Mouse (Mus musculus) neural tube, embryonic 14.5 days (tissue): ENCODE results near the gene Rfx2. TPM values are rescaled to one million over a fixed set of nuclear protein-coding genes. Genes with fewer than 3 reads are reported as not detected.

Experiments used
- ATAC-seq: fragments of 200-750 bp; cut with Nextera tagmentation; 2 replicates; pipeline ENCODE4 v1.8.0; 2017; ENCODE audit warnings: low read depth, mild to moderate bottlenecking, moderate TSS enrichment, moderate library complexity
- H3K27ac ChIP-seq: fragments of 300-500 bp; sonication (generic); 2 replicates; pipeline ENCODE4 v1.5.1; 2014; ENCODE audit warnings: low read depth, mild to moderate bottlenecking, control low read depth, low read length, moderate library complexity, mixed read lengths
- H3K27me3 ChIP-seq: fragments of 300-500 bp; sonication (generic); 2 replicates; pipeline ENCODE4 v1.6.1; 2014; ENCODE audit warnings: low read length; ENCODE audit not compliant: control insufficient read depth, insufficient read depth
- H3K36me3 ChIP-seq: fragments of 300-500 bp; sonication (generic); 2 replicates; pipeline ENCODE4 v1.6.1; 2014; ENCODE audit warnings: low read length, mixed read lengths; ENCODE audit not compliant: control insufficient read depth, insufficient read depth
- H3K4me1 ChIP-seq: fragments of 300-500 bp; sonication (generic); 2 replicates; pipeline ENCODE4 v1.6.1; 2014; ENCODE audit warnings: low read length; ENCODE audit not compliant: control insufficient read depth, insufficient read depth
- H3K4me2 ChIP-seq: fragments of 300-500 bp; sonication (generic); 2 replicates; pipeline ENCODE4 v1.6.1; 2014; ENCODE audit warnings: mild to moderate bottlenecking, low read depth, low read length, control low read depth
- H3K4me3 ChIP-seq: fragments of 300-500 bp; sonication (generic); 2 replicates; pipeline ENCODE4 v1.5.1; 2014; ENCODE audit warnings: low read depth, low read length, control low read depth, mixed read lengths
- H3K9ac ChIP-seq: fragments of 300-500 bp; sonication (generic); replicated peaks from 2 replicates; pipeline ENCODE4 v1.6.1; 2014; ENCODE audit warnings: low read depth, mild to moderate bottlenecking, control low read depth, low read length, mixed read lengths
- H3K9me3 ChIP-seq: fragments of 300-500 bp; sonication (generic); 2 replicates; pipeline ENCODE4 v1.6.1; 2016; ENCODE audit warnings: low read length; ENCODE audit not compliant: control insufficient read depth
- WGBS: fragments of 180-500 bp; shearing (Covaris S2); extraction: QIAGEN DNeasy Blood & Tissue Kit; methylation state at CpG from one replicate; pipeline ENCODE4 v1.1.7; 2014; 5-methylcytosine and 5-hydroxymethylcytosine counted together
- polyA plus RNA-seq: library from polyadenylated mRNA; unstranded; fragments of >200 nt; fragmentation: Nextera tagmentation; extraction: Ambion mirVana; gene quantifications from 2 replicates; pipeline ENCODE4 v1.2.1, GENCODE M21; 2014

Rfx2 gene
- polyA plus RNA-seq, 1 experiment from 2014 or later: 4.6 TPM

DNA sequence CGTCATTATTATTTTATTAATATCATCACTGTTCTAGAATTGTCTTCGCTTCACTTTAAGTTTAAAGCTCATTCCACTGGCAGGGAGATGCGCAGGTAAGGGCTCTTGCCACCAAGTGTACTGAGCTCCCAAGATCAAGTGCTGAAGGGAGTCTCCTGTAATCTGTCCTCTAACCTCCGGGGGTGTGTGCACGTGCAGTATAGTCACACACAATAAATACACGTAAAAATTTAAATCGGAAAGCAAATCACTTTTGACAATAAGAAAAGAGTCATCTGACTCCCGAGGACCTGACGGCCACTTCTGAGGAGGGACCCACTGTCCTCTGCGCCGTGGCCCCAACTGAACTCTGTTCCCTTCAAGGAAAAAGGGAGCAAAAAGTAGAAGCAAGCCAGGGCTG is 1.6 kb downstream of the Rfx2 start:
- Histone ChIP-seq H3K9ac (no peak overlapping the region), H3K4me1 (0 out of 2 replicates have a peak, but pooled peaks cover 5% of the 10 kb centered on the region), H3K4me3 (peak overlapping the region; percentile 60), H3K9me3 (no peaks in the 10 kb centered on the region), H3K27ac (no peak overlapping the region), H3K36me3 (no peaks in the 10 kb centered on the region), H3K27me3 (no peaks in the 10 kb centered on the region), H3K4me2 (peak overlapping the region; percentile 71)
- ATAC-seq: no peak
- WGBS: 27% methylated on average over 11 of the region's 11 CpGs

DNA sequence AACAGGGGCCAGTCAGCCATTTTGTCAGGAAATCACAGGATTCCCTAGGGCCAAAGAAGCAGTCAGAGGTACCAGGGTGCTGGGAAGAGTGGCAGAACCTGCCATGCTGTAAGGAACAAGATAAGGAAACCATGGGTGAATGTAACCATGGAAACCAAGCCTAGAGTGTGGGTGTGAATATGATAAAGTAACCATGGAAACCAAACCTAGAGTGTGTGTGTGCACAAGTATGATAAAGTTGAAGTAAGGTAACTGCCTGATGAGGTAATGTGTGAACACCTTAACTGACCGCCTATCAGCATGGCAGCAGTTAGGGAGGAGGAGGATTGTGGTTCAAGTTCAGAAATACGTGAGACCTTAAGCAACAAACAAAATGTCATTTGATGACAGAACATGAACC is 4.1 kb downstream of the Rfx2 start:
- Histone ChIP-seq H3K4me1 (0 out of 2 replicates have a peak, but pooled peaks cover 5% of the 10 kb centered on the region), H3K27me3 (no peaks in the 10 kb centered on the region), H3K9me3 (no peaks in the 10 kb centered on the region), H3K27ac (no peak overlapping the region), H3K36me3 (no peaks in the 10 kb centered on the region), H3K9ac (no peak overlapping the region), H3K4me2 (no peak overlapping the region), H3K4me3 (no peak overlapping the region)
- WGBS: 98% methylated on average over 2 of the region's 2 CpGs
- no peak for ATAC-seq

- no peaks in the 10 kb centered on the region for H3K9me3 ChIP-seq
- no peak overlapping the region for H3K4me2 ChIP-seq
- H3K36me3 ChIP-seq: no peaks in the 10 kb centered on the region
- no peaks in the 10 kb centered on the region for H3K27me3 ChIP-seq
- H3K27ac ChIP-seq: no peak overlapping the region
- no peak overlapping the region for H3K4me3 ChIP-seq
- H3K9ac ChIP-seq: no peak overlapping the region
- H3K4me1 ChIP-seq: 0 out of 2 replicates have a peak, but pooled peaks cover 3% of the 10 kb centered on the region
- ATAC-seq: no peak
- 64% methylated on average over 2 of the region's 2 CpGs for WGBS
Observed at GRCm38 (mm10) chr17:56823352-56823751, 7.5 kb downstream of the Rfx2 start.

GRCm38 (mm10) chr17:56822380-56822779 is 8.4 kb downstream of the Rfx2 start:
- H3K27ac ChIP-seq: no peak overlapping the region
- no peaks in the 10 kb centered on the region for H3K27me3 ChIP-seq
- 80% methylated on average over 2 of the region's 2 CpGs for WGBS
- H3K4me3 ChIP-seq: no peak overlapping the region
- 0 out of 2 replicates have a peak, but pooled peaks cover 4% of the 10 kb centered on the region for H3K4me1 ChIP-seq
- H3K36me3 ChIP-seq: no peaks in the 10 kb centered on the region
- no peaks in the 10 kb centered on the region for H3K9me3 ChIP-seq
- ATAC-seq: no peak
- H3K4me2 ChIP-seq: no peak overlapping the region
- no peak overlapping the region for H3K9ac ChIP-seq

GRCm38 (mm10) chr17:56819694-56820111 is 11.1 kb downstream of the Rfx2 start:
- H3K27me3 ChIP-seq: no peaks in the 10 kb centered on the region
- H3K27ac ChIP-seq: peak overlapping the region; percentile 46
- H3K4me1 ChIP-seq: peaks cover 11% of the 10 kb centered on the region
- no peaks in the 10 kb centered on the region for H3K36me3 ChIP-seq
- no peak overlapping the region for H3K9ac ChIP-seq
- ATAC-seq: peak; percentile 59
- H3K4me2 ChIP-seq: no peak overlapping the region
- no peaks in the 10 kb centered on the region for H3K9me3 ChIP-seq
- WGBS: 70% methylated on average over 8 of the region's 8 CpGs
- H3K4me3 ChIP-seq: no peak overlapping the region

GRCm38 (mm10) chr17:56819032-56819545 is 11.7 kb downstream of the Rfx2 start:
- no peaks in the 10 kb centered on the region for H3K27me3 ChIP-seq
- no peak overlapping the region for H3K4me3 ChIP-seq
- no peak overlapping the region for H3K9ac ChIP-seq
- no peak overlapping the region for H3K4me2 ChIP-seq
- H3K4me1 ChIP-seq: peaks cover 12% of the 10 kb centered on the region
- H3K9me3 ChIP-seq: no peaks in the 10 kb centered on the region
- peak overlapping the region; percentile 46 for H3K27ac ChIP-seq
- H3K36me3 ChIP-seq: no peaks in the 10 kb centered on the region
- 57% methylated on average over 6 of the region's 6 CpGs for WGBS
- 0 out of 2 replicates have a peak, but pooled peaks have one; percentile 31 for ATAC-seq

GRCm38 (mm10) chr17:56818067-56818636 is 12.7 kb downstream of the Rfx2 start:
- Histone ChIP-seq H3K27ac (no peak overlapping the region), H3K27me3 (no peaks in the 10 kb centered on the region), H3K4me3 (no peak overlapping the region), H3K36me3 (no peaks in the 10 kb centered on the region), H3K4me2 (no peak overlapping the region), H3K9me3 (no peaks in the 10 kb centered on the region), H3K9ac (no peak overlapping the region), H3K4me1 (peaks cover 15% of the 10 kb centered on the region)
- 26% methylated on average over 11 of the region's 11 CpGs for WGBS
- no peak for ATAC-seq

DNA sequence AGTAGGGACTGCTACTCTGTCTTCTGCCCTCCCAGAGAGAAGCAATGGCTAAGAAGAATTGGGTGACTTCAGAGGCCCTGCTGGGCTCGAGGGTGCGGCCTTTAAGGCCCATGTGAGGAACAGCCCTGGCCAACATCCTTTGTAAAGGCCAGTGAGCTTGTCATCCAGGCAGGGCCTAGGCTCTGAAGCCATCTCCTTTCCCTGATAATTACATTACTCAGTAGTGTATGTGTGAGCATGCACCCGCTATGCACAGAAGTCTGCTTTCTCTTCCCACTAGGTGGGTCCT is 15.8 kb downstream of the Rfx2 start:
- ATAC-seq: no peak
- H3K9ac ChIP-seq: no peak overlapping the region

GRCm38 (mm10) chr17:56814316-56815056 is 16.3 kb downstream of the Rfx2 start:
- Histone ChIP-seq H3K36me3 (no peaks in the 10 kb centered on the region), H3K4me3 (no peak overlapping the region), H3K9ac (no peak overlapping the region), H3K27ac (peak overlapping the region; percentile 70), H3K27me3 (no peaks in the 10 kb centered on the region), H3K9me3 (no peaks in the 10 kb centered on the region), H3K4me1 (peaks cover 24% of the 10 kb centered on the region), H3K4me2 (peak overlapping the region; percentile 32; the same call in 1 of the 2 replicates)
- 7% methylated on average over 24 of the region's 24 CpGs for WGBS
- ATAC-seq: peak; percentile 79

More for the DNA sequence above, 15.8 kb downstream of the Rfx2 start:
- Histone ChIP-seq H3K9me3 (no peaks in the 10 kb centered on the region), H3K27me3 (no peaks in the 10 kb centered on the region), H3K4me1 (peaks cover 21% of the 10 kb centered on the region), H3K4me3 (no peak overlapping the region), H3K27ac (peak overlapping the region; percentile 70), H3K4me2 (no peak overlapping the region; the same call in 1 of the 2 replicates), H3K36me3 (no peaks in the 10 kb centered on the region)
- 40% methylated on average over 3 of the region's 3 CpGs for WGBS
